Mouse (Mus musculus): ENCODE results near the gene AI661453. TPM values are rescaled to one million over a fixed set of nuclear protein-coding genes. Genes with fewer than 3 reads are reported as not detected.
"Not testable (repeated sequence)": the region's sequence is repeated elsewhere in the genome, so short reads cannot be mapped to it uniquely, and the experiment has no call there.

AI661453 gene
- polyA plus RNA-seq, 1 experiment, result not detected

GRCm38 (mm10) chr17:47501946-47502706, 65.7 kb downstream of the AI661453 start, which contains the start of gene Taf8:
Gene Taf8 (minus strand): TSS chr17:47502292.
- no peaks in the 10 kb centered on the region for H3K9me3 ChIP-seq (ENCODE audit: control insufficient read depth, low read length)
- no peak for TF ChIP-seq TAL1 (IDR thresholded peaks at IDR 0.05; ENCODE audit: low read length)
- TF ChIP-seq GATA1 (IDR thresholded peaks at IDR 0.05; ENCODE audit: low read length), result no peak
- H3K36me3 ChIP-seq (ENCODE audit: control insufficient read depth), result peaks cover 40% of the 10 kb centered on the region
- H3K4me3 ChIP-seq (replicated peaks), result peak within 1 kb of the TSS; percentile 85
- no peaks in the 10 kb centered on the region for H3K27me3 ChIP-seq (ENCODE audit: control insufficient read depth)
- H3K4me1 ChIP-seq (ENCODE audit: control insufficient read depth), result peaks cover 53% of the 10 kb centered on the region

DNA sequence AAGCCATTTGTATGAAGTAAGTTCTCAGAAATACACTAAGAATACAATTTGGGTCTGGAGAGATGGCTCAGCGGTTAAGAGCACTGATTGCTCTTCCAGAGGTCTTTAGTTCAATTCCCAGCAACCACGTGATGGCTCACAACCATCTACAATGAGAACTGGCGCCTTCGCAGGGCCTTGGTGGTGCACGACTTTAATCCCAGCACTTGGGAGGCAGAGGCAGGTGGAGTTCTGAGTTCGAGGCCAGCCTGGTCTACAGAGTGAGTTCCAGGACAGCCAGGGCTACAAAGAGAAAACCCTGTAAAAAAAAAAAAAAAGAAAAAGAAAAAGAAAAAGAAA, 66.3 kb downstream of the AI661453 start:
- H3K27me3 ChIP-seq (ENCODE audit: control insufficient read depth); H3K9me3 ChIP-seq (ENCODE audit: control insufficient read depth, low read length); H3K4me3 ChIP-seq (replicated peaks): not testable (repeated sequence)
- Histone ChIP-seq H3K36me3 (ENCODE audit: control insufficient read depth) (peaks cover 36% of the 10 kb centered on the region), H3K4me1 (ENCODE audit: control insufficient read depth) (peaks cover 59% of the 10 kb centered on the region)

- H3K27me3 ChIP-seq (ENCODE audit: control insufficient read depth), result no peaks in the 10 kb centered on the region
- peaks cover 27% of the 10 kb centered on the region for H3K36me3 ChIP-seq (ENCODE audit: control insufficient read depth)
- TF ChIP-seq GATA1 (IDR thresholded peaks at IDR 0.05; ENCODE audit: low read length) (no peak), TAL1 (IDR thresholded peaks at IDR 0.05; ENCODE audit: low read length) (no peak)
- peaks cover 68% of the 10 kb centered on the region for H3K4me1 ChIP-seq (ENCODE audit: control insufficient read depth)
- H3K9me3 ChIP-seq (ENCODE audit: control insufficient read depth, low read length), result no peaks in the 10 kb centered on the region
- no peak overlapping the region for H3K4me3 ChIP-seq (replicated peaks)
Observed at GRCm38 (mm10) chr17:47503689-47504088, 67.3 kb downstream of the AI661453 start.

GRCm38 (mm10) chr17:47504228-47504627, 67.8 kb downstream of the AI661453 start:
- Histone ChIP-seq H3K4me3 (replicated peaks) (peak overlapping the region; percentile 66), H3K27me3 (ENCODE audit: control insufficient read depth) (no peaks in the 10 kb centered on the region), H3K9me3 (ENCODE audit: control insufficient read depth, low read length) (no peaks in the 10 kb centered on the region), H3K4me1 (ENCODE audit: control insufficient read depth) (peaks cover 68% of the 10 kb centered on the region), H3K36me3 (ENCODE audit: control insufficient read depth) (peaks cover 21% of the 10 kb centered on the region)
- TF ChIP-seq TAL1 (IDR thresholded peaks at IDR 0.05; ENCODE audit: low read length) (no peak), GATA1 (IDR thresholded peaks at IDR 0.05; ENCODE audit: low read length) (no peak)

GRCm38 (mm10) chr17:47504941-47505346, 68.5 kb downstream of the AI661453 start, which contains the start of gene Ccnd3:
Gene Ccnd3 (plus strand): TSS chr17:47505051.
- H3K9me3 ChIP-seq (ENCODE audit: control insufficient read depth, low read length), result no peaks in the 10 kb centered on the region
- H3K4me3 ChIP-seq (replicated peaks), result peak within 1 kb of the TSS; percentile 66
- TF ChIP-seq GATA1 (IDR thresholded peaks at IDR 0.05; ENCODE audit: low read length) (no peak), TAL1 (IDR thresholded peaks at IDR 0.05; ENCODE audit: low read length) (no peak)
- H3K4me1 ChIP-seq (ENCODE audit: control insufficient read depth), result peaks cover 73% of the 10 kb centered on the region
- H3K36me3 ChIP-seq (ENCODE audit: control insufficient read depth), result peaks cover 17% of the 10 kb centered on the region
- H3K27me3 ChIP-seq (ENCODE audit: control insufficient read depth), result no peaks in the 10 kb centered on the region

- H3K4me1 ChIP-seq (ENCODE audit: control insufficient read depth), result peaks cover 76% of the 10 kb centered on the region
- H3K4me3 ChIP-seq (replicated peaks), result peak overlapping the region; percentile 66
- TF ChIP-seq GATA1 (IDR thresholded peaks at IDR 0.05; ENCODE audit: low read length) (no peak), TAL1 (IDR thresholded peaks at IDR 0.05; ENCODE audit: low read length) (no peak)
- no peaks in the 10 kb centered on the region for H3K27me3 ChIP-seq (ENCODE audit: control insufficient read depth)
- peaks cover 11% of the 10 kb centered on the region for H3K36me3 ChIP-seq (ENCODE audit: control insufficient read depth)
- no peaks in the 10 kb centered on the region for H3K9me3 ChIP-seq (ENCODE audit: control insufficient read depth, low read length)
Observed at GRCm38 (mm10) chr17:47505566-47505965, 69.2 kb downstream of the AI661453 start.

GRCm38 (mm10) chr17:47506042-47506441, 69.6 kb downstream of the AI661453 start:
- Histone ChIP-seq H3K27me3 (ENCODE audit: control insufficient read depth) (no peaks in the 10 kb centered on the region), H3K4me1 (ENCODE audit: control insufficient read depth) (peaks cover 76% of the 10 kb centered on the region), H3K4me3 (replicated peaks) (no peak overlapping the region), H3K9me3 (ENCODE audit: control insufficient read depth, low read length) (no peaks in the 10 kb centered on the region), H3K36me3 (ENCODE audit: control insufficient read depth) (peaks cover 6% of the 10 kb centered on the region)
- TF ChIP-seq GATA1 (IDR thresholded peaks at IDR 0.05; ENCODE audit: low read length), result no peak
- TF ChIP-seq TAL1 (IDR thresholded peaks at IDR 0.05; ENCODE audit: low read length), result no peak

- no peaks in the 10 kb centered on the region for H3K27me3 ChIP-seq (ENCODE audit: control insufficient read depth)
- H3K4me1 ChIP-seq (ENCODE audit: control insufficient read depth), result peaks cover 77% of the 10 kb centered on the region
- no peaks in the 10 kb centered on the region for H3K9me3 ChIP-seq (ENCODE audit: control insufficient read depth, low read length)
- no peak overlapping the region for H3K4me3 ChIP-seq (replicated peaks)
- TF ChIP-seq GATA1 (IDR thresholded peaks at IDR 0.05; ENCODE audit: low read length), result no peak
- H3K36me3 ChIP-seq (ENCODE audit: control insufficient read depth), result peaks cover 3% of the 10 kb centered on the region
Observed at GRCm38 (mm10) chr17:47506697-47507096, 70.3 kb downstream of the AI661453 start.

GRCm38 (mm10) chr17:47507523-47507922, 71.1 kb downstream of the AI661453 start:
- TF ChIP-seq TAL1 (IDR thresholded peaks at IDR 0.05; ENCODE audit: low read length), result no peak
- TF ChIP-seq GATA1 (IDR thresholded peaks at IDR 0.05; ENCODE audit: low read length), result no peak
- Histone ChIP-seq H3K9me3 (ENCODE audit: control insufficient read depth, low read length) (no peaks in the 10 kb centered on the region), H3K4me3 (replicated peaks) (no peak overlapping the region), H3K36me3 (ENCODE audit: control insufficient read depth) (peaks cover 4% of the 10 kb centered on the region), H3K4me1 (ENCODE audit: control insufficient read depth) (peaks cover 81% of the 10 kb centered on the region), H3K27me3 (ENCODE audit: control insufficient read depth) (no peaks in the 10 kb centered on the region)
